Mouse (Mus musculus): ENCODE data around the gene Slc4a8. TPM values are rescaled to one million over a fixed set of nuclear protein-coding genes. Genes with fewer than 3 reads are reported as not detected.
A peak's percentile ranks its signal among the peaks of the same experiment; 100 is the strongest.

Slc4a8 gene
- polyA plus RNA-seq, 1 experiment from 2014 or later = 5.6 TPM

DNA sequence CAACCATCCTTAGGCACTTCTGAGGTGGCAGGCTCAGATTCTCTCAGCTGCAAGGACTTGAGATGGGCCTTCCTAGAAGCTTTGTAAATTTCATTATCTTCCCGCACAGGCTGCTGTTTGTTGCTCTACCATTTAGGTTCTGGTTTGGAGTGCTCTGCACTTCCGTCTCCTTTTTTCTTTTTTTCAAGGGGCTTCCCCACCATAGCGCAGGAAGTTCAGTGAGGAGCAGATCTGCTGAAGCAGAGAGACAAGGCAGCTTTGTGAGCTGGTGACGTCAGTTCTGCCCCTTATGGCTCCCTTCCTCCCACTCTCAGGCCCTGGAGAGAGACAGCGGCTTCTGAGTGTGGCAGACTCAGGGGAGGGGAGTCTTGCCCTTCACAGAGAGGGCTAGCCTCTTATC lies 29.0 kb upstream of the Slc4a8 start:
- H3K27me3 ChIP-seq (ENCODE audit: control insufficient read depth, insufficient read depth, low read length) = peaks cover 24% of the 10 kb centered on the region
- H3K36me3 ChIP-seq (ENCODE audit: control insufficient read depth, insufficient read depth, low read length) = no peaks in the 10 kb centered on the region
- H3K4me2 ChIP-seq (replicated peaks; ENCODE audit: low read depth, low read length) = no peak overlapping the region
- no peak overlapping the region for H3K9ac ChIP-seq (replicated peaks; ENCODE audit: low read depth, low read length)
- 37% methylated on average over 5 of the region's 5 CpGs for WGBS
- ATAC-seq (ENCODE audit: insufficient number of reproducible peaks, insufficient read depth, low FRiP score, low read depth) = 0 out of 2 replicates have a peak, but pooled peaks have one; percentile 42
- H3K4me3 ChIP-seq (ENCODE audit: low read depth, low read length) = no peak overlapping the region
- no peaks in the 10 kb centered on the region; the same call in 1 of the 2 replicates for H3K9me3 ChIP-seq (ENCODE audit: control insufficient read depth, low read depth, low read length)
- no peak overlapping the region for H3K27ac ChIP-seq (ENCODE audit: low read length)
- peaks cover 6% of the 10 kb centered on the region; the same call in 1 of the 2 replicates for H3K4me1 ChIP-seq (ENCODE audit: control insufficient read depth, insufficient read depth, low read length)

DNA sequence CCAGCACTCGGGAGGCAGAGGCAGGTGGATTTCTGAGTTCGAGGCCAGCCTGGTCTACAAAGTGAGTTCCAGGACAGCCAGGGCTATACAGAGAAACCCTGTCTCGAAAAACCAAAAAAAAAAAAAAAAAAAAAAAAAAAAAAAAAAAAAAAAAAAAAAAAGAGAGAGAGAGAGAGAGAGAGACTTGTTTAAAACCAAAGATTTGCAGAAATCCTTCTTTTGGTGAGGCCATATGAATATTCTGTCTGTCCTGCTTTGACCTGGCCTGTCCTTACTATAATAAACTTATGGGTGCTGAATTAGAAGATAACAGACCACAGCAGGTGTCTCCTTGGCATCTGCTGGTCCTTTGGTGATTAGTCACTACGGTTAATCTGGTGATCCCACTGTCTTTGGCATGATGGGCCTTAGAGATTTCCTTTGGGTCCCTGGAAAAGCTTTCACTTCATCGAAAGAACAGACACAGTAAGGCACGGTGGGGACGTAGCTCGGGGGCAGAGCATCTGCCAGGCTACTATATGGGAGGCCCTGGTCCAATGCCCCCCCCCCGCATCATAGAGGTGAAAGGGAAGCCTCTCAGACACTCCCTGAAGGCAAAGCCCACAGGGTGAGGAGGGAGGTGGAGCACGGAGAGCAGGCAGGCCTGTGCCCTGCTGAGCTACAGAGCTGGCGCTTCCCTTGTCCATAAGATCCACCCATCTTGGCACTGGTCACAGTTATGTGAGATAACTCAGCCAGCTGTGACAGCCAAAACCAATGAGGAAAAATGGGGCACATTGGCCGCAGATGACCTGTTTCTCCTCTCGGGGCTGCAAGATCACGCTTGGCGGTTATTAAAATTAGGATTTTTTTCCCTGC lies 26.2 kb upstream of the Slc4a8 start:
- H3K9me3 ChIP-seq (ENCODE audit: control insufficient read depth, low read depth, low read length) = no peaks in the 10 kb centered on the region
- H3K36me3 ChIP-seq (ENCODE audit: control insufficient read depth, insufficient read depth, low read length) = no peaks in the 10 kb centered on the region
- H3K4me1 ChIP-seq (ENCODE audit: control insufficient read depth, insufficient read depth, low read length) = no peaks in the 10 kb centered on the region
- no peak overlapping the region for H3K4me2 ChIP-seq (replicated peaks; ENCODE audit: low read depth, low read length)
- no peak overlapping the region for H3K4me3 ChIP-seq (ENCODE audit: low read depth, low read length)
- ATAC-seq (ENCODE audit: insufficient number of reproducible peaks, insufficient read depth, low FRiP score, low read depth) = no peak
- H3K27ac ChIP-seq (ENCODE audit: low read length) = no peak overlapping the region
- 0 out of 2 replicates have a peak, but pooled peaks cover 3% of the 10 kb centered on the region for H3K27me3 ChIP-seq (ENCODE audit: control insufficient read depth, insufficient read depth, low read length)
- WGBS = 84% methylated on average over 14 of the region's 15 CpGs
- H3K9ac ChIP-seq (replicated peaks; ENCODE audit: low read depth, low read length) = no peak overlapping the region

DNA sequence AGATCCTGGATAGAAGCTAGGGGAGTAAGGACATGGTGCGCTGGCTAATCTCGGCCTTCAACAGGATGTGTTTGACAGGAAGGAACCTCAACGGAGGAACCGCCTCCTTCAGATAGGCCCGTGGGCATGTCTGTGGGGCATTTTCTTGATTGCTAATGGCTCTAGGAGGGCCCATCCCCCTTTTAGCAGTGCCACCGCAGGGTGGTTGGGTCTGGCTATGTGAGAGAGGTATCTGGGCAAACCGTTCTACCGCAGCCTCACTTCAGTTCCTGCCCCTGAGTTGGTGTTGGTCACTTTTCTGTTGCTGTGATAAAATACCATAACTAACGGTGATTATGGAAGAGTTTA lies 25.6 kb upstream of the Slc4a8 start:
- Histone ChIP-seq H3K27ac (ENCODE audit: low read length) (no peak overlapping the region), H3K4me1 (ENCODE audit: control insufficient read depth, insufficient read depth, low read length) (no peaks in the 10 kb centered on the region), H3K9ac (replicated peaks; ENCODE audit: low read depth, low read length) (no peak overlapping the region), H3K4me2 (replicated peaks; ENCODE audit: low read depth, low read length) (no peak overlapping the region), H3K27me3 (ENCODE audit: control insufficient read depth, insufficient read depth, low read length) (no peaks in the 10 kb centered on the region), H3K36me3 (ENCODE audit: control insufficient read depth, insufficient read depth, low read length) (no peaks in the 10 kb centered on the region), H3K4me3 (ENCODE audit: low read depth, low read length) (no peak overlapping the region), H3K9me3 (ENCODE audit: control insufficient read depth, low read depth, low read length) (no peaks in the 10 kb centered on the region)
- ATAC-seq (ENCODE audit: insufficient number of reproducible peaks, insufficient read depth, low FRiP score, low read depth) = no peak
- 82% methylated on average over 9 of the region's 9 CpGs for WGBS

DNA sequence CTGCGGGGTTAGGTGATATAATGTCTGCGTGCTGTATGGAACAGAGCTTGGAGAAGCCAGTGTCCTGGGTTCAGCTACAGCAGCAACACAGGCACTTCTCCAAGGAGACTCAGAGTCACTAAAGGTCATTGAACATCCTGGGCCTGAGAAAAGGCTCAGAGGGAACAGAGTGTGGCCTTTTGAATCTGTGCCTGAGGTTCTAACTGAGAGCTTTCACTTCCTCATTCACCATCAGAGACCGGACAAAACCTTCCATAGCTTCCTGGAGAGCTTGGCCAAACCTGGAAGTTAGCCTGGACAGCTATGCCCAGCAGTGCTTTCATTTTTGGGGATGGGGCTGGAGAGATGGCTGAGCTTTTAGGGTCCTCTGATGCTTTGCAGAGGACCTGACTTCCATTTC lies 23.9 kb upstream of the Slc4a8 start:
- Histone ChIP-seq H3K9ac (replicated peaks; ENCODE audit: low read depth, low read length) (no peak overlapping the region), H3K27me3 (ENCODE audit: control insufficient read depth, insufficient read depth, low read length) (no peaks in the 10 kb centered on the region), H3K4me2 (replicated peaks; ENCODE audit: low read depth, low read length) (no peak overlapping the region), H3K9me3 (ENCODE audit: control insufficient read depth, low read depth, low read length) (no peaks in the 10 kb centered on the region), H3K4me3 (ENCODE audit: low read depth, low read length) (no peak overlapping the region), H3K4me1 (ENCODE audit: control insufficient read depth, insufficient read depth, low read length) (no peaks in the 10 kb centered on the region), H3K36me3 (ENCODE audit: control insufficient read depth, insufficient read depth, low read length) (no peaks in the 10 kb centered on the region), H3K27ac (ENCODE audit: low read length) (no peak overlapping the region)
- 84% methylated on average over 3 of the region's 3 CpGs for WGBS
- no peak for ATAC-seq (ENCODE audit: insufficient number of reproducible peaks, insufficient read depth, low FRiP score, low read depth)

DNA sequence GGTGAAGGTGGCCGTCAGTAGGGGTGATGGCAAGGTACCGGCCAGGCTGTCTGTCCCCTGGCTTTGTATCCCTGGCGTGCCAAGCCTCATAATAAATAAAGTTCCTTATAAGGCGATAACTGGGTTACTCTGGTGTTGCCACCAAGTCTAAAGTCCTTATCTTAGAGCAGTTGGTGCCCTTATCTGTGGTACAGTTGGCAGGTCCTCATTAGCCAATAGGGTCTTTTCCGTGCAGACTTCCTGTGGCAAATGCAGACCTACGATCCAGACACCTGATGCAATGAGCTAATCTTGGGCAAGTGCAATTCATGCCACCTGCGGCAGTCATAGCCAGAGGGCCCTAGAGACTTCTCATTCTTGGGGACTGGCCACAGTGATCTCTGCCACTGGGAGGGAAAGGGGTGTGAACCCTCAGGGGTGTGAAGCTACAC lies 23.2 kb upstream of the Slc4a8 start:
- Histone ChIP-seq H3K27ac (ENCODE audit: low read length) (no peak overlapping the region), H3K27me3 (ENCODE audit: control insufficient read depth, insufficient read depth, low read length) (no peaks in the 10 kb centered on the region), H3K4me2 (replicated peaks; ENCODE audit: low read depth, low read length) (no peak overlapping the region), H3K4me1 (ENCODE audit: control insufficient read depth, insufficient read depth, low read length) (no peaks in the 10 kb centered on the region), H3K9ac (replicated peaks; ENCODE audit: low read depth, low read length) (no peak overlapping the region), H3K9me3 (ENCODE audit: control insufficient read depth, low read depth, low read length) (no peaks in the 10 kb centered on the region), H3K4me3 (ENCODE audit: low read depth, low read length) (no peak overlapping the region), H3K36me3 (ENCODE audit: control insufficient read depth, insufficient read depth, low read length) (no peaks in the 10 kb centered on the region)
- no peak for ATAC-seq (ENCODE audit: insufficient number of reproducible peaks, insufficient read depth, low FRiP score, low read depth)
- WGBS = 80% methylated on average over 7 of the region's 7 CpGs

DNA sequence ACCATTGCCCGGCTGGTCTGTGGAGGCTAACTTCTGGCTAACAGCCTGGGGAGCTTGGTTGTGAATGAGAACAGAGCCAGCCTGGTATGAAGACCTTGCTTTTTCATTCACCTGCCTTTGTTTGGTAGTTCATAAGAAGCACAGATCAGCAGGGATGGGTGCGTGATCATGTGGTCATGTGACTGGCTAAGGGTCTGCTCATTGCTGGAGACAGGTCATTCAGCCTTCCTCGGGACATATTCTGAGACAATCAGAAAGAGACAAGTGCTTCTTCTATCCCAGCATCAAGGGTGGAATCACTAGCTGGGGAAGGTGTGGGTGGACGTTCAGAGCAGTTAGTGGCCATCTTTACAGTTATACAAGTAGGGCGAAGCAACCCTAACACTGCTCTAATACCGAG lies 22.1 kb upstream of the Slc4a8 start:
- Histone ChIP-seq H3K9ac (replicated peaks; ENCODE audit: low read depth, low read length) (no peak overlapping the region), H3K4me2 (replicated peaks; ENCODE audit: low read depth, low read length) (no peak overlapping the region), H3K9me3 (ENCODE audit: control insufficient read depth, low read depth, low read length) (no peaks in the 10 kb centered on the region), H3K36me3 (ENCODE audit: control insufficient read depth, insufficient read depth, low read length) (no peaks in the 10 kb centered on the region), H3K4me1 (ENCODE audit: control insufficient read depth, insufficient read depth, low read length) (no peaks in the 10 kb centered on the region), H3K27ac (ENCODE audit: low read length) (no peak overlapping the region), H3K27me3 (ENCODE audit: control insufficient read depth, insufficient read depth, low read length) (no peaks in the 10 kb centered on the region), H3K4me3 (ENCODE audit: low read depth, low read length) (no peak overlapping the region)
- no peak for ATAC-seq (ENCODE audit: insufficient number of reproducible peaks, insufficient read depth, low FRiP score, low read depth)
- WGBS = 85% methylated on average over 6 of the region's 6 CpGs

DNA sequence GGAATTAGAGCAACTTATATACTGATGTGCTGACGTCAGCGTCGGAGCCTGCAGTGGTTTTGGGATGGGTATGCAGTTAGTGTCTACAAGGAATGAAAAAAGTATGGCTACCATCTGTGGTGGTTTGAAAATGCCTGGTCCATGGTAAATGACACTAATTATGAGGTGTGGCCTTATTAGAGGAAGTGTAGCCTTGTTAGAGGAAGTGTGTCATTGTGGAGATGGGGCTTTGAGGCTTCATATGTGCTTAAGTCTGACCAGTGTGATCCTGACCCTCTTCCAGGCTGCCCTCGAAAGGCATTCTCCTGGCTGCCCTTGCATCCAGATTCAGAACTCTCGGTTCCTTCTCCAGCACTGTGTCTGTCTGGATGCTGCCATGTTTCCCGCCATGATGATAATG lies 18.3 kb upstream of the Slc4a8 start:
- no peaks in the 10 kb centered on the region for H3K9me3 ChIP-seq (ENCODE audit: control insufficient read depth, low read depth, low read length)

DNA sequence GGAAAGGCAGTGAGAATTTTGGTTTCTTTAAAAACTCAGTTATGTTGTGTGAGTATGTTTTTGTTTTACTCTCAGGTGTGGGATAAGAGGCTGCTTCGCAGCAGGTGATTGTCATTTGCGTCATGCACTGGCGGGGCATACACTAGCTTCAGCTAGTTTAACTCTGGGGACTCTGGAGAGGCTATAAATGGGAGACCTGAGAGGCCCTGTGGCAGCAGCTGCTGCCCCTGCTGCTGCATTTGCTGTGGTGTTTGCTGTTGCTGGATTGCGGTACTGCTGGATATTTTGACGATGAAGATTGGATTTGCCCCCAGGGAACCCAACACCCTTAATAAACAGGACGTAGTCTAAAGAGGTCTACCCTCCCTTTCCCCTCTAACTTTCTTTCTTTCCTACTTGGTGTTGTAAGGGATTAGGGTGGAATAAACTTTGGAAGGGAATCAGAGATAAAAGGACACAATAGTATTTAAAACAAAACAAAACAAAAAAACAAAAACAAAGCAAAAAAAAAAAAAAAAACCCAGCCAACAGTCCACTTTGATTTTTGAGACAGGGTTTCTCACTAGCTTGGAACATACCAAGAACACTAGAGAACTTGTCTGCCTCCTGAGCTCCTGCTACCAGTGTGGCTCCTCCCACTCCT lies 14.9 kb upstream of the Slc4a8 start:
- H3K36me3 ChIP-seq (ENCODE audit: control insufficient read depth, insufficient read depth, low read length) = no peaks in the 10 kb centered on the region
- H3K4me1 ChIP-seq (ENCODE audit: control insufficient read depth, insufficient read depth, low read length) = no peaks in the 10 kb centered on the region; the same call in 1 of the 2 replicates
- 29% methylated on average over 6 of the region's 6 CpGs for WGBS
- no peak for ATAC-seq (ENCODE audit: insufficient number of reproducible peaks, insufficient read depth, low FRiP score, low read depth)
- H3K4me2 ChIP-seq (replicated peaks; ENCODE audit: low read depth, low read length) = peak overlapping the region; percentile 55
- H3K27me3 ChIP-seq (ENCODE audit: control insufficient read depth, insufficient read depth, low read length) = no peaks in the 10 kb centered on the region
- no peak overlapping the region for H3K27ac ChIP-seq (ENCODE audit: low read length)
- H3K4me3 ChIP-seq (ENCODE audit: low read depth, low read length) = peak overlapping the region; percentile 26; the same call in 1 of the 2 replicates
- H3K9me3 ChIP-seq (ENCODE audit: control insufficient read depth, low read depth, low read length) = no peaks in the 10 kb centered on the region
- no peak overlapping the region for H3K9ac ChIP-seq (replicated peaks; ENCODE audit: low read depth, low read length)

More for the DNA sequence above, 18.3 kb upstream of the Slc4a8 start:
- Histone ChIP-seq H3K27me3 (ENCODE audit: control insufficient read depth, insufficient read depth, low read length) (no peaks in the 10 kb centered on the region), H3K27ac (ENCODE audit: low read length) (no peak overlapping the region), H3K9ac (replicated peaks; ENCODE audit: low read depth, low read length) (no peak overlapping the region), H3K4me1 (ENCODE audit: control insufficient read depth, insufficient read depth, low read length) (no peaks in the 10 kb centered on the region; the same call in 1 of the 2 replicates), H3K4me3 (ENCODE audit: low read depth, low read length) (no peak overlapping the region), H3K4me2 (replicated peaks; ENCODE audit: low read depth, low read length) (no peak overlapping the region), H3K36me3 (ENCODE audit: control insufficient read depth, insufficient read depth, low read length) (no peaks in the 10 kb centered on the region)
- 92% methylated on average over 6 of the region's 6 CpGs for WGBS
- no peak for ATAC-seq (ENCODE audit: insufficient number of reproducible peaks, insufficient read depth, low FRiP score, low read depth)
